Mouse (Mus musculus): ENCODE data around the gene Mrps18b. TPM values are rescaled to one million over a fixed set of nuclear protein-coding genes. Genes with fewer than 3 reads are reported as not detected.
"Not testable (repeated sequence)": the region's sequence is repeated elsewhere in the genome, so short reads cannot be mapped to it uniquely, and the experiment has no call there.

Mrps18b gene
- polyA plus RNA-seq (2011; ENCODE audit: insufficient read depth, insufficient read length, low read depth, missing spikeins), result 117 and 144 TPM in 2 replicates

DNA sequence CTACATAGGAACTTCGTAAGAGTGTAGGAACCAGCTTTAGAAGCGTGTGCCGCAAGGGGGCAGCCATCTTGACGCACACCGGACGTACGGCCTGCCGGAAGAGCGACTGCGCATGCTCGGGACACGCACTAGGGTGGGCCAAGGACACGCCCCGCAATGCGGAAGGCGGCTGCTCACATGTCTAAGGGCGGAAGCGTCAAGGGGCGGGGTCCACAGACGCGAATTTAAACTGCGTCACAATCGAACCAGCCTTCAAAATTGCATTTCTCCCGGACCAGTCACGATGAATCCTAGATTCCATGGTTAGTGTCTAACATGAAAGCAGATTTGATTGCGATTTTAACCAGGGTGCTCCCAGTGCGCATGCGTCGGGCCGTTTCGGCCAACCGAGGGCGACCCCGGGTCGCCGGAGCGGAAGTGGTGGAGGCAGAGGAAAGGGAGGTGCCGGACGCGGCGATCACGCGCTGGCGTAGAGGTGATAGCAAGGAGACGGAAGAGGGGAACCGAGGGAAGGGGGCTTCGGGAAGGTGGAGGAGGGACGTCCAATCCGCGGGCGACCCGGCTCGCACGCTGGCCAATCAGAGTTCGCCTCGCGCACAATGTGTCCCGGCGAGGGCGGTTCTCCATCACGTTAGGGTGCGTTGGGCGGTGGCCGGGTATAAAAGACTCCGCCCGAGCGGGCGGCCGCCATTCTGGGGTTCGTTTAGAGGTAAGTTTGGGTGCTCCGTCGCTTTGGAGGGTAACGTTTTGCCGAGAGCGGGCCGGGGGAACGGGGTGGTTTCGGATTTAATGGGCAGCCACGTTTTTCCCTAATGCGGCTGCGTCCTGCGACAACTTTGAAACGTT is at the start of gene Mrps18b, which contains the start of gene Ppp1r10:
TSS of gene Mrps18b (minus strand) at position 93 of the 846 bp plus-strand sequence.
TSS of gene Ppp1r10 (plus strand) at position 138 of the 846 bp plus-strand sequence.
- TF ChIP-seq EP300 (IDR thresholded peaks at IDR 0.05; ENCODE audit: insufficient read depth, low read depth, low read length), result 0 out of 2 replicates have a peak, but pooled peaks have one; percentile 55
- peak; percentile 30 for TF ChIP-seq CTCF (IDR thresholded peaks at IDR 0.05; ENCODE audit: low read depth, low read length)
- TF ChIP-seq POLR2A (IDR thresholded peaks at IDR 0.05; ENCODE audit: insufficient read depth, low read length), result peak; percentile 92

DNA sequence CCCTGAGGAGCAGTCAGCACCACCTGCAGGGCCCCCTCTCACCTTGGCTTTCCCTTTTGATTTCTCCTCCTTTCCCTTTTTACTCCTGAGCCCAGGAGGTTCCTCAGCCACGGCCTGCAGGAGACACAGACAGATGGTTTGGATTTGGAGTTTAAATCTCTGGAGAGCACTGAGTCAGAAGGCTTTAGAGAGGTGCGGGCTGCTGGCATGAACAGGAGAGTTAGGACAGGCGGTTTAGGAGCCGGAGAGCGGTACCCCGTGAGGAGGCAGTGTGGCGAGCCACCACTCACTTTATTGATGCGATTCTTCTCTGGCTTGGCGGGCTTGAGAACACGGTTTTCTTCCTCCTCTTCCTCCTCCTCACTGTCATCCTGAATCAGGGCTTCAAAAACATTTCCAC is 47.1 kb upstream of the Mrps18b start:
- Histone ChIP-seq H3K9ac (ENCODE audit: low read depth, poor library complexity, severe bottlenecking) (no peak overlapping the region), H3K36me3 (ENCODE audit: control insufficient read depth, insufficient read depth, low read length, poor library complexity, severe bottlenecking) (peaks cover 62% of the 10 kb centered on the region), H3K9me3 (replicated peaks; ENCODE audit: control insufficient read depth, insufficient read depth, low read length, poor library complexity, severe bottlenecking) (no peaks in the 10 kb centered on the region), H3K27ac (ENCODE audit: insufficient read depth, low read length) (no peak overlapping the region), H3K4me1 (ENCODE audit: control insufficient read depth, insufficient read depth, low read length) (no peaks in the 10 kb centered on the region), H3K27me3 (ENCODE audit: control insufficient read depth, insufficient read depth, low read length, poor library complexity, severe bottlenecking) (no peaks in the 10 kb centered on the region), H3K4me3 (ENCODE audit: low read depth, low read length) (no peak overlapping the region)
- TF ChIP-seq POLR2A (IDR thresholded peaks at IDR 0.05; ENCODE audit: insufficient read depth, low read length), result no peak
- no peak for TF ChIP-seq CTCF (IDR thresholded peaks at IDR 0.05; ENCODE audit: low read depth, low read length)
- TF ChIP-seq EP300 (IDR thresholded peaks at IDR 0.05; ENCODE audit: insufficient read depth, low read depth, low read length), result no peak

More for the DNA sequence above, at the start of gene Mrps18b, which contains the start of gene Ppp1r10:
- H3K4me3 ChIP-seq (ENCODE audit: low read depth, low read length), result peak within 1 kb of the TSS; percentile 100
- peak within 1 kb of the TSS; percentile 89 for H3K27ac ChIP-seq (ENCODE audit: insufficient read depth, low read length)
- H3K36me3 ChIP-seq (ENCODE audit: control insufficient read depth, insufficient read depth, low read length, poor library complexity, severe bottlenecking), result peaks cover 36% of the 10 kb centered on the region
- H3K9ac ChIP-seq (ENCODE audit: low read depth, poor library complexity, severe bottlenecking), result peak within 1 kb of the TSS; percentile 97
- peaks cover 2% of the 10 kb centered on the region for H3K4me1 ChIP-seq (ENCODE audit: control insufficient read depth, insufficient read depth, low read length)
- H3K9me3 ChIP-seq (replicated peaks; ENCODE audit: control insufficient read depth, insufficient read depth, low read length, poor library complexity, severe bottlenecking), result no peaks in the 10 kb centered on the region
- no peaks in the 10 kb centered on the region for H3K27me3 ChIP-seq (ENCODE audit: control insufficient read depth, insufficient read depth, low read length, poor library complexity, severe bottlenecking)

DNA sequence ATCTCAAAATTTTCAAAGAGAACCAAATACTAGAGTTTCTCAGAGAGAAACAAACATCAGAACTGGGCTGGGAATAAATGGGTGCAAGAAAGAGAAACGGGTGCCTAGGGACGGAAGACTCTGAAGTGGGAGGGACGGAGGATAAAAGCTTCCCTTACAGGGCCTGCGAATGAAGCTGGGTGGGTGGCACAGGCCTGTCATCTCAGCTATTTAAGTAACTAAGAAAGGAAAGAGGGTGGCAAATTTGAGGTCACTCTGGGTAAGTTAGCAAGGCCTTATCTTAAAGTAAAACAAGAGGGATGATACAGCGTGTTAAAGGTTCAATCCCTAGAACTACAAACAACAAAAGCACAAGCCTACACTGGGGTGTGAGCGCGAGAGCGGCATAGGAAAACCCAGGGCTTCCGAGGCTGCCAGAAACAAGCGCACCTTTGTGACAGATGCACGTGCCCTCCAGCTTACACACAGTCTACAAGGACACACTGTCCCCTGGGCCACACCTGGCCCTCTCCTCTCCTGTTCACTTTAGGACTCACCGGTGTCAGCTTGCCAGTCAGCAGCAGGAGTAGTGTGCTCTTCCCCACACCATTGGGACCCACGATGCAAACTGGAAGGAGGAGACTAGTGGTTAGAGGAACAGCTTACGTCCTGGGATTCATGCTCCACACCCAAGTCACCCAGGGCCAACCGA is 42.5 kb upstream of the Mrps18b start:
- Histone ChIP-seq H3K27ac (ENCODE audit: insufficient read depth, low read length) (no peak overlapping the region), H3K4me3 (ENCODE audit: low read depth, low read length) (no peak overlapping the region), H3K4me1 (ENCODE audit: control insufficient read depth, insufficient read depth, low read length) (no peaks in the 10 kb centered on the region), H3K27me3 (ENCODE audit: control insufficient read depth, insufficient read depth, low read length, poor library complexity, severe bottlenecking) (no peaks in the 10 kb centered on the region), H3K9ac (ENCODE audit: low read depth, poor library complexity, severe bottlenecking) (no peak overlapping the region), H3K9me3 (replicated peaks; ENCODE audit: control insufficient read depth, insufficient read depth, low read length, poor library complexity, severe bottlenecking) (no peaks in the 10 kb centered on the region), H3K36me3 (ENCODE audit: control insufficient read depth, insufficient read depth, low read length, poor library complexity, severe bottlenecking) (peaks cover 75% of the 10 kb centered on the region)
- no peak for TF ChIP-seq POLR2A (IDR thresholded peaks at IDR 0.05; ENCODE audit: insufficient read depth, low read length)
- TF ChIP-seq EP300 (IDR thresholded peaks at IDR 0.05; ENCODE audit: insufficient read depth, low read depth, low read length), result no peak
- no peak for TF ChIP-seq CTCF (IDR thresholded peaks at IDR 0.05; ENCODE audit: low read depth, low read length)

DNA sequence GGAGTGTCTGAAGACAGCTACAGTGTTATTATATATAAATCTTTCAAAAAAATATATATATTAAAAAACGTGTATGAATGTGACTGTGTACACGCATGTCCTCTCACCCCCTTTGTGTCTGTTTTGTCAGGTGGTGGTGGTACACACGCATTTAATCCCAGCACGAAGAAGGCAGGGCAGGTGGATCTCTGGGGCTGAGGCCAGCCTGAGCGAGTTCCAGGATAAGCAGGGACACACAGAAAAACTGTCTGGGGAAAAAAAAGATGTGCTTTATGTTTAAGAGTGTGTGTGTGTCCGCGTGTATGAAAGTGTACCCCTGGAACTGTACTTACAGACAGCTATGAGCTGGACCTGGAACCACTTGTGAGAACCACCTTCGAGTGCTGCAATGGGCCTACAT is 38.5 kb upstream of the Mrps18b start:
- H3K36me3 ChIP-seq (ENCODE audit: control insufficient read depth, insufficient read depth, low read length, poor library complexity, severe bottlenecking), result peaks cover 38% of the 10 kb centered on the region
- H3K27ac ChIP-seq (ENCODE audit: insufficient read depth, low read length), result no peak overlapping the region
- no peaks in the 10 kb centered on the region for H3K4me1 ChIP-seq (ENCODE audit: control insufficient read depth, insufficient read depth, low read length)
- no peaks in the 10 kb centered on the region for H3K27me3 ChIP-seq (ENCODE audit: control insufficient read depth, insufficient read depth, low read length, poor library complexity, severe bottlenecking)
- TF ChIP-seq EP300 (IDR thresholded peaks at IDR 0.05; ENCODE audit: insufficient read depth, low read depth, low read length) (no peak), CTCF (IDR thresholded peaks at IDR 0.05; ENCODE audit: low read depth, low read length) (no peak), POLR2A (IDR thresholded peaks at IDR 0.05; ENCODE audit: insufficient read depth, low read length) (no peak)
- no peak overlapping the region for H3K4me3 ChIP-seq (ENCODE audit: low read depth, low read length)
- no peak overlapping the region for H3K9ac ChIP-seq (ENCODE audit: low read depth, poor library complexity, severe bottlenecking)
- no peaks in the 10 kb centered on the region for H3K9me3 ChIP-seq (replicated peaks; ENCODE audit: control insufficient read depth, insufficient read depth, low read length, poor library complexity, severe bottlenecking)

DNA sequence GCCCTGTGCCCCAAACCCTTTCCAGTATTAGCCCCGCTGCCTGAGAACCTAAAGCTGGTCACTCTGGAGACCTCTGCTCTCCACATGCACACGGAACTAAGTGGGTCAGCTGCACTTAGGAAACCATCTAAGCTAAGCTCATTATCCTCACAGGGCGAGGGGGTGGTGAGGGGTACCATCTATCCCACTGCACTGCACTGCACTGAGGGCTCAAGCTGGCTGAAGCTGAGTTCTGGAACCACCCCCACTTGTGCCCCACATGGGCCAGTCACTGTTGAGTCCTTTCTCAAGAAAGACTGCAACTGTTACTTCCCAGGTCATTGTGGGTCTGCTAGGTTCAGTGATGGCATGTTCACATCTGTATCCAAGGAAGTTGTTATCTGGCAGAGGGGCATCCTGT is 36.4 kb upstream of the Mrps18b start:
- H3K9ac ChIP-seq (ENCODE audit: low read depth, poor library complexity, severe bottlenecking); H3K4me3 ChIP-seq (ENCODE audit: low read depth, low read length); H3K4me1 ChIP-seq (ENCODE audit: control insufficient read depth, insufficient read depth, low read length); H3K27ac ChIP-seq (ENCODE audit: insufficient read depth, low read length); H3K27me3 ChIP-seq (ENCODE audit: control insufficient read depth, insufficient read depth, low read length, poor library complexity, severe bottlenecking); H3K9me3 ChIP-seq (replicated peaks; ENCODE audit: control insufficient read depth, insufficient read depth, low read length, poor library complexity, severe bottlenecking): not testable (repeated sequence)
- H3K36me3 ChIP-seq (ENCODE audit: control insufficient read depth, insufficient read depth, low read length, poor library complexity, severe bottlenecking), result peaks cover 17% of the 10 kb centered on the region

DNA sequence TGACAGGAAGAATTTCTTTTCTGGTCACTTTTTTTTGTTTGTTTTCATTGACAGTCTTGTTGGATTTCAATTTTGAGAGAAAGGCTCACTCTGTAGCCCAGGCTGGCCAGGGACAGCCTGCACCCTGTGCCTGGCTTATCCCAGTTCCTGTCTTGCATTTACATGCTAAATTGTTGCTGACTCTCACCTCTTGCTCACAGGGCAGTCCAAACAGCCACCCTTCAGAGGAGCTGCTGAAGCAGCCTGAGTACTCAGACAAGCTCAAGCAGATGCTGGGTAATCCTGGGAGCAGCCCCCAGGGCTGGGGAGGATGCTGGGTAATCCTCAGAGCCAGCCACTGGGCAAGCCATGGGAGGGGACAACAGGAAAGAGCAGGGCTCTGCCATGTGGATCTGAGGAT is 34.8 kb upstream of the Mrps18b start:
- H3K4me1 ChIP-seq (ENCODE audit: control insufficient read depth, insufficient read depth, low read length); H3K27me3 ChIP-seq (ENCODE audit: control insufficient read depth, insufficient read depth, low read length, poor library complexity, severe bottlenecking); H3K27ac ChIP-seq (ENCODE audit: insufficient read depth, low read length); H3K4me3 ChIP-seq (ENCODE audit: low read depth, low read length); H3K36me3 ChIP-seq (ENCODE audit: control insufficient read depth, insufficient read depth, low read length, poor library complexity, severe bottlenecking); H3K9me3 ChIP-seq (replicated peaks; ENCODE audit: control insufficient read depth, insufficient read depth, low read length, poor library complexity, severe bottlenecking); H3K9ac ChIP-seq (ENCODE audit: low read depth, poor library complexity, severe bottlenecking): not testable (repeated sequence)
